Mouse (Mus musculus): ENCODE results near the gene Cacna1e. TPM values are rescaled to one million over a fixed set of nuclear protein-coding genes. Genes with fewer than 3 reads are reported as not detected.

Cacna1e gene
- total RNA-seq (2014; rRNA removed) (0.09 and 0.27 TPM in 2 replicates), polyA plus RNA-seq (2012; rRNA removed) (0.01 and 0.09 TPM in 2 replicates)

GRCm38 (mm10) chr1:154884275-154885206, at the start of gene Cacna1e:
TSS of gene Cacna1e (minus strand) at chr1:154884501.
- Histone ChIP-seq H3K27ac (replicated peaks; ENCODE audit: insufficient read depth, low read depth, low read length) (no peak within 1 kb of the TSS), H3K79me2 (ENCODE audit: control insufficient read depth, insufficient read depth, low read length) (no peaks in the 10 kb centered on the region), H3K4me1 (ENCODE audit: control insufficient read depth, insufficient read depth, low read length) (no peaks in the 10 kb centered on the region), H3K9ac (ENCODE audit: low read depth, low read length) (no peak within 1 kb of the TSS), H3K36me3 (ENCODE audit: control insufficient read depth, insufficient read depth, low read length) (no peaks in the 10 kb centered on the region), H3K4me3 (ENCODE audit: insufficient read depth, low read depth, low read length) (no peak within 1 kb of the TSS), H3K27me3 (ENCODE audit: control insufficient read depth, insufficient read depth, low read length) (peaks cover 10% of the 10 kb centered on the region; the same call in 1 of the 2 replicates)
- 8% methylated on average over 31 of the region's 31 CpGs for WGBS
- TF ChIP-seq POLR2A (IDR thresholded peaks at IDR 0.05; ENCODE audit: extremely low read depth, insufficient read depth, low read length) (no peak), CTCF (IDR thresholded peaks at IDR 0.05; ENCODE audit: low read depth, low read length) (no peak)
- no peak for DNase-seq (ENCODE audit: extremely low read depth, low read depth, low spot score)

GRCm38 (mm10) chr1:154918406-154918805, 34.1 kb upstream of the Cacna1e start:
- WGBS = 66% methylated on average over 2 of the region's 2 CpGs
- Histone ChIP-seq H3K27ac (replicated peaks; ENCODE audit: insufficient read depth, low read depth, low read length) (no peak overlapping the region), H3K4me1 (ENCODE audit: control insufficient read depth, insufficient read depth, low read length) (no peaks in the 10 kb centered on the region), H3K9ac (ENCODE audit: low read depth, low read length) (no peak overlapping the region), H3K27me3 (ENCODE audit: control insufficient read depth, insufficient read depth, low read length) (no peaks in the 10 kb centered on the region), H3K79me2 (ENCODE audit: control insufficient read depth, insufficient read depth, low read length) (no peaks in the 10 kb centered on the region), H3K36me3 (ENCODE audit: control insufficient read depth, insufficient read depth, low read length) (no peaks in the 10 kb centered on the region), H3K4me3 (ENCODE audit: insufficient read depth, low read depth, low read length) (no peak overlapping the region)
- TF ChIP-seq POLR2A (IDR thresholded peaks at IDR 0.05; ENCODE audit: extremely low read depth, insufficient read depth, low read length) = no peak
- TF ChIP-seq CTCF (IDR thresholded peaks at IDR 0.05; ENCODE audit: low read depth, low read length) = no peak
- DNase-seq (ENCODE audit: extremely low read depth, low read depth, low spot score) = peak; percentile 1

GRCm38 (mm10) chr1:154917438-154917837, 33.1 kb upstream of the Cacna1e start:
- Histone ChIP-seq H3K4me3 (ENCODE audit: insufficient read depth, low read depth, low read length) (no peak overlapping the region), H3K4me1 (ENCODE audit: control insufficient read depth, insufficient read depth, low read length) (no peaks in the 10 kb centered on the region), H3K79me2 (ENCODE audit: control insufficient read depth, insufficient read depth, low read length) (no peaks in the 10 kb centered on the region), H3K9ac (ENCODE audit: low read depth, low read length) (no peak overlapping the region), H3K27me3 (ENCODE audit: control insufficient read depth, insufficient read depth, low read length) (no peaks in the 10 kb centered on the region), H3K36me3 (ENCODE audit: control insufficient read depth, insufficient read depth, low read length) (no peaks in the 10 kb centered on the region), H3K27ac (replicated peaks; ENCODE audit: insufficient read depth, low read depth, low read length) (no peak overlapping the region)
- no peak for DNase-seq (ENCODE audit: extremely low read depth, low read depth, low spot score)
- 79% methylated on average over 6 of the region's 6 CpGs for WGBS
- no peak for TF ChIP-seq POLR2A (IDR thresholded peaks at IDR 0.05; ENCODE audit: extremely low read depth, insufficient read depth, low read length)
- TF ChIP-seq CTCF (IDR thresholded peaks at IDR 0.05; ENCODE audit: low read depth, low read length) = no peak

GRCm38 (mm10) chr1:154909554-154909953, 25.3 kb upstream of the Cacna1e start:
- no peak for TF ChIP-seq CTCF (IDR thresholded peaks at IDR 0.05; ENCODE audit: low read depth, low read length)
- TF ChIP-seq POLR2A (IDR thresholded peaks at IDR 0.05; ENCODE audit: extremely low read depth, insufficient read depth, low read length) = no peak
- Histone ChIP-seq H3K36me3 (ENCODE audit: control insufficient read depth, insufficient read depth, low read length) (no peaks in the 10 kb centered on the region), H3K4me1 (ENCODE audit: control insufficient read depth, insufficient read depth, low read length) (no peaks in the 10 kb centered on the region), H3K27me3 (ENCODE audit: control insufficient read depth, insufficient read depth, low read length) (no peaks in the 10 kb centered on the region), H3K79me2 (ENCODE audit: control insufficient read depth, insufficient read depth, low read length) (no peaks in the 10 kb centered on the region), H3K27ac (replicated peaks; ENCODE audit: insufficient read depth, low read depth, low read length) (no peak overlapping the region), H3K4me3 (ENCODE audit: insufficient read depth, low read depth, low read length) (no peak overlapping the region), H3K9ac (ENCODE audit: low read depth, low read length) (no peak overlapping the region)
- 58% methylated on average over 2 of the region's 2 CpGs for WGBS
- DNase-seq (ENCODE audit: extremely low read depth, low read depth, low spot score) = no peak

- no peaks in the 10 kb centered on the region for H3K36me3 ChIP-seq (ENCODE audit: control insufficient read depth, insufficient read depth, low read length)
- no peak overlapping the region for H3K4me3 ChIP-seq (ENCODE audit: insufficient read depth, low read depth, low read length)
- no peaks in the 10 kb centered on the region for H3K79me2 ChIP-seq (ENCODE audit: control insufficient read depth, insufficient read depth, low read length)
- H3K27me3 ChIP-seq (ENCODE audit: control insufficient read depth, insufficient read depth, low read length) = no peaks in the 10 kb centered on the region
- WGBS = 76% methylated on average over 2 of the region's 2 CpGs
- no peak overlapping the region for H3K27ac ChIP-seq (replicated peaks; ENCODE audit: insufficient read depth, low read depth, low read length)
- no peak for DNase-seq (ENCODE audit: extremely low read depth, low read depth, low spot score)
- TF ChIP-seq CTCF (IDR thresholded peaks at IDR 0.05; ENCODE audit: low read depth, low read length) = no peak
- TF ChIP-seq POLR2A (IDR thresholded peaks at IDR 0.05; ENCODE audit: extremely low read depth, insufficient read depth, low read length) = no peak
- no peaks in the 10 kb centered on the region for H3K4me1 ChIP-seq (ENCODE audit: control insufficient read depth, insufficient read depth, low read length)
- no peak overlapping the region for H3K9ac ChIP-seq (ENCODE audit: low read depth, low read length)
Observed at GRCm38 (mm10) chr1:154897390-154897789, 13.1 kb upstream of the Cacna1e start.

GRCm38 (mm10) chr1:154890244-154890643, 5.9 kb upstream of the Cacna1e start:
- Histone ChIP-seq H3K4me1 (ENCODE audit: control insufficient read depth, insufficient read depth, low read length) (no peaks in the 10 kb centered on the region), H3K9ac (ENCODE audit: low read depth, low read length) (no peak overlapping the region), H3K36me3 (ENCODE audit: control insufficient read depth, insufficient read depth, low read length) (no peaks in the 10 kb centered on the region), H3K27me3 (ENCODE audit: control insufficient read depth, insufficient read depth, low read length) (0 out of 2 replicates have a peak, but pooled peaks cover 1% of the 10 kb centered on the region), H3K27ac (replicated peaks; ENCODE audit: insufficient read depth, low read depth, low read length) (no peak overlapping the region), H3K4me3 (ENCODE audit: insufficient read depth, low read depth, low read length) (no peak overlapping the region), H3K79me2 (ENCODE audit: control insufficient read depth, insufficient read depth, low read length) (no peaks in the 10 kb centered on the region)
- DNase-seq (ENCODE audit: extremely low read depth, low read depth, low spot score) = no peak
- WGBS = 73% methylated on average over 5 of the region's 5 CpGs
- no peak for TF ChIP-seq POLR2A (IDR thresholded peaks at IDR 0.05; ENCODE audit: extremely low read depth, insufficient read depth, low read length)
- no peak for TF ChIP-seq CTCF (IDR thresholded peaks at IDR 0.05; ENCODE audit: low read depth, low read length)
